Mouse (Mus musculus): Measurements from ENCODE around the gene Lrmda.

Lrmda gene

DNA sequence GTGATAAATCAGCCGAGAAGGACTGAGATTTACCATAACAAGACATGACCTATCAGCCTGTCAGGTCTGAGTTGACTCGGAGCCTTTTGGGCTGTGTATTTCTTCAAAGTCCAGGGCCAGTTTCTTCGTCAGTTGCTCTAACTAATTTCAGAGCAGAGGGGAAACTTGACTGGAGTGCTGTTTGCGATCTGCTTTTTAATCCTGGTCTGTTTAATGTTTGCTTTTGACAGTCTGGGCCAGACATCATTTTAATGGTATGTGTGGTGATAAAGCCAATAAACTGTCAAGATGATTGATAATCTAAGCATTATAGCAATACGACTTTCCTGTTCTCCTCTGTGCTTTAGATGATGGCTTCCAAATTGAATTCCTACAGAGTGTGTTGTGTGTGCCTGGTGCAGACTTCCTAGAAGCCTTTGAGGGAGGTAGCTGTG lies 71.3 kb downstream of the Lrmda start:
- no peak for ATAC-seq (ENCODE audit: low TSS enrichment)

DNA sequence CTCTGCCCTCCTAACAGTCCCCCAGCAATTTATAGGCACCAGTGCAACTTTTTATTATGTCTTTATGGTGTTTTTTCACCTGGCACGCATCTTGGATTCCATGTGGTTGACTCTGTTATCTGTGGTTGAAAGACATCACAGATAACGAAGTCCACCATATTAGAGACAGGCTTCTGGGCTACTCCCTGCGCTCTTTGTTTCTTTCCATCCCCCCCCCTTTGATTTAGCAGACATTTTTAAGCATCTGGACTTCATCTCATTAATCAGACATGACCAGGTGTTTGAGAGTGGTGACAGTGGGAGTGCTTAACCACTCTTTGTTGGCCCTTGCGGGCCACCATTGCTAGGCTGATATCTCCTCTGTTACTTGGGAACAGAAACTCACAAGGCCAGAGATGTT lies 71.8 kb downstream of the Lrmda start:
- ATAC-seq (ENCODE audit: low TSS enrichment), result no peak

DNA sequence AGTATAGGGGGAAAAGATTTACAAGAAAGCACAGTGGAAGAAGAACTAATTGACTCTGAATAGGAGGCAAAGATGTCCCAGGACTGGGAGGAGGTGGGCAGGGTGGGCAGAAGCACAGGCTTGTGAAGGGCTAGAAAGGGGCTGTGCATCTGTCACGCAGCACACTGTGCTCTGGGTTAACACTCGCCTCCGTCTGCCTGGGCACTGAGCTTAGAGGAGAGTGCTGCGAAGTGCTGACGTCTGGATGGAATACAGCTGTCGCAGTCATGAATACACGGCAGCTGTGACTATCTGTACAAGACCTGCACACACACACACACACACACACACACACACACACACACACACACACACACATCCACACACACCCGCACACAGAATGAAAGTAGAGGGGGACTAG lies 73.6 kb downstream of the Lrmda start:
- ATAC-seq (ENCODE audit: low TSS enrichment), result no peak

DNA sequence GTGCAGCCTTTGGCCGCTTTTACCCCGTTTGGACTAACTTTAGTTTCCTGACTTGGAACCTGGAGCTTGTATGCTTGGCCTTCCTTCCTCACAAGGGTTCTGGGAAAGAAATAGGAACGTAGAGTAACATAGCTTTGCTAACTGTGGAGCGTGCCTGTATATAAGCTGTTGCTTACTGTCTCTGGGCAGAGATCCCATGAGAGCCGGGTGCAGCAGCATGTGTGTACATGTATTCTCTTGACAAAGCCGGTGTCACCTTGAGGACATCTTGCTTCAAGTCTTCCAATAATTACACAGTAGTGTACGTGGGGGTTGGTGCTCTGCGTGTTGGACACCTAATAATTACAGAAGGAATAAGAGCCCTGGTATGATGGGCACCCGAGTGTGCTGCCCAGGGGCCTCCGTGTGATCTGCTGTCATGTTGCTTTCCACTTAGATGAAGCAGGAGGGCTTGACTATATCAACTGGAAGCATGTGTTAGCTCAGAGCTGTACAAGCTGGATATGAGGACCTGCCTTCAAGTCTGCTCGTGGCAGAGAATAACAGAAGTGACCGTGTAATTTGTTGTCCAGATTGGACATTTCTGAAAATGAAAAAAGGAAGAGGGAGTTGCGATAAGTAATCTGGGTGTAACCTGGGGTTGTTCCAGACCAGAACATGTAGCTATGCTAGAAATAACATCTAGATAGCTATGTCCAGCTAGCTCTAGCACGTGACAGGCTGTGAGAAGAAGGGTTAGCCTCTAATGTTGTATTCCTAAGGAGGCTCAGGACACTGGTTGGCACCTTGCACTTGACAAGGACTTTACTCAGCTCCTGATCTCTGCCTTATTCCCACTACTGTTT lies 82.7 kb downstream of the Lrmda start:
- no peak for ATAC-seq (ENCODE audit: low TSS enrichment)

DNA sequence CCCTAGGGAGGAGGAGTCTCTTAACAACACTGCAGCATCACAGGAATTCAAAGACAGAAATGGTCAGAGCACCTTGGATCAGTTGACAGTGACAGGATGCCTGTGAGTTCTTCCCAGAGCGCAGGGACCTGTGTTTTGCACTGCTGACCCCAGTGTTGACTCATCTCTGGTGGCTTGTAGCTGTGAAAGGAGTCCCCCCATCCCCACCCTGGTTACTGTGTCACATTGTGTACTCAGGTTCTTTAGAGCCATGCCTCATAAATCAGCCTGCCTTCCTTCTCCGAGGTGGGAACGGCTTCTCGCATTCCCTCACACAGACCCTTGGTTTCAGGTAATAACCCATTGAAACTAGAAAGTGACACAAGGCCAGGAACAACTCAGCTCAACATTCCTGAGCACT lies 86.3 kb downstream of the Lrmda start:
- no peak for ATAC-seq (ENCODE audit: low TSS enrichment)

DNA sequence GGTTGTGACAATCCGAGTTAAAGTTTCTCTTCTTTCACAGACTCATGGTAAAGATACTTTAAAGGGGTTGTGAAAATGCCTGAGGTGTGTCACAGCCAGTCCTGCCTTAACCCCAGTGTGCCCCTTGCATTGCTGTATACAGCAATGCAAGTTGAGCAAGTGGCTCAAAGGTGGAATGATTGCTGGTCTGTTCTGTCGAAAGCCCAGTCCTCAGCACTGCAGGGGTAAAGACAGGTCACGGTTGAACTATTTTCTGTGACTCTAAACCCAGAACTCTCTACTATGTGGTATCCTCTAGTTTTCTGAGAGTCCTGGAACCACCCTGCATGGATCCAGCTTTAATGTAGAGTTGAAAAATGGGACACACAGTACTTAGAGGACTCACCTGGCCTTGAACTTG lies 87.3 kb downstream of the Lrmda start:
- ATAC-seq (ENCODE audit: low TSS enrichment), result no peak

DNA sequence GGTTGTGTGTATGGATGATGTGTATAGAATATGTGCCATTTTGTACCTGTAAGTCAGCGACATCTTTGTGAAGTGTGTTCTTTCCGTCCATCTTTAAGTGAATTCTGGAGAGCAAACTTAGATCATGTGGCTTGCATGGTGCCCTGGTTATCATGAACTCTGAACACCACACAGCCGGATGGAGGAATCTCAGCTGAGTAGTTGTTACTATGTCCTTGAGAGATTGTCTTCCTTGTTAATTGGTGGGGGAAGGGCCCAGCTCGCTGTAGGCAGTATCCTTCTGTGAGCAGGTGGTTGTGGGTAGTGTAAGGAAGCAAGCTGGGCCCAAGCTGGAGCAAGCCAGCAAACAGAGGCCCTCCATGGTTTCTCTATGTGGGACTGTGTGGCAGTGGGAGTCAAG lies 89.9 kb downstream of the Lrmda start:
- no peak for ATAC-seq (ENCODE audit: low TSS enrichment)

DNA sequence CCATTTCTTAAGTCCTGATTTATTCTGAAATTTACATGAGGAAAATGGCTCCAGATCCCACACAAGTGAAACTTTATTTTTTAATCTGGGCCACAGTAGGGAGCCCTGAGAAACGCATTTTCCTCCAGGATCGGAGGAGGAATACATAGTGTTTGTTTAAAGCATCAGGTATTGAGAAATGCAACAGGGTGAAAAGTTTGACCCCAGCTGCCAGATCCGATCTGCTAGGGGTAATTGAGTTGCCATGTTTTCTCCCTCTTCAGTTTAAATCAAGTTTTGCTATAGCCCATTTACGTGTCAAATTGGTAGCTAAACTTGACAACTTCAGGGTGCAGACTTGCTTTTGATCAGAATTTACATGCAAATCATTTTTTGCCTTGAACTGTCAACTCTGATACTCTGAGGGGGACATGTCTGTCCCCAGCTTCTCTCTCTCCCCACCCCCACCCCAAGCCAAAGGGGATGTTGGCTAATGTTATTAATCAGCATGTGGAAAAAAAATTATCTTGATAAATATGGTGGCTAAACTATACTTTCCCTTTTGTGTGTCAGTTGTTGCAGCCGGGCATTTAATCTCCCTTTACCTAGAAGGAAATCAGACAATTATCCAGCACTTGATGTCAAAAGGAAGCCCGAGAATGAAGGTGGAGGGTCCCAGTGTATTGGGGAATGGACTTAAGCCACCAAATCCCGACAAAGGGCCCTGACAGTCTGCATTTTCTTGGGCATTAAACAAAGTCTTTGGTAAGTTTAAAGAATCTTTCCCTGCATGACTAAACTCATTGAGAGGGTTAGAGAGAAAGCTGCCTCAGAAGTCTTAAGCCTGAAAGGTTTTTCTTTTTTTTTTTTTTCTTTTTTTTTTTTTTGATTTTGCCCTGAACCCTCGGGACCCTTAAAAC lies 94.2 kb downstream of the Lrmda start:
- ATAC-seq (ENCODE audit: low TSS enrichment), result no peak

DNA sequence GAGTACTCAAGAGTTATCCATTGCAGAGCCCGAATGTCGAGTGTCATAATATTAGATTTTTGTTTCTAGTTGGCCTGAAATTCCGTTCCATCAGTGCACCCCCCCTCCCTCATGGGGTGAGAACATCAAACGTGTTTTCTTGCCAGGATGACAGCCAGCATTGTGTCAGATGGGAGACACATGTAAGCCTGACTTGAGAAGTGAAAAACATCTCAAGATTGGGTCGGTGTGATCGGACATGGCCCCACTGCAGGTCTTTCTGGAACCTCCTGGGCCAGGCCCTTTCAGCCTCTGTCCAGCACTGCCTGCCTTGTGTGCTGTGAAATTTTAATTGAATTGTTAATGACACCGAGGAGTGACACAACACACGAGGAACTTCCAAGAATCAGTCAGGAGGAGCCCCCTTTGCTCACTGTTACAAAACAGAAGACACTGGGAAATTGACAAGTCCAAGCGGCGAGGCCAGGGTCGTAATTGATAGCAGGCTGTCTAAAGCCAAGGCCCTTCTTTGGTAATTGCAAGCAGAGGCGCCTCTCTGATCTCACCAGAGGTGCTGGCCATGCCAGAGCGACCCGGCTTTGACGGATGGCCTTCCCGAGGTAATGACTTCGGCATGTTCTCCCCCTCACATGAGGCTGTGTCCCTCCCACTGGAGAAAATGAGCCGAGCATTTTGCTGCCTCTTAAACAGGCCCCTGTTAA lies 95.3 kb downstream of the Lrmda start:
- ATAC-seq (ENCODE audit: low TSS enrichment), result no peak

DNA sequence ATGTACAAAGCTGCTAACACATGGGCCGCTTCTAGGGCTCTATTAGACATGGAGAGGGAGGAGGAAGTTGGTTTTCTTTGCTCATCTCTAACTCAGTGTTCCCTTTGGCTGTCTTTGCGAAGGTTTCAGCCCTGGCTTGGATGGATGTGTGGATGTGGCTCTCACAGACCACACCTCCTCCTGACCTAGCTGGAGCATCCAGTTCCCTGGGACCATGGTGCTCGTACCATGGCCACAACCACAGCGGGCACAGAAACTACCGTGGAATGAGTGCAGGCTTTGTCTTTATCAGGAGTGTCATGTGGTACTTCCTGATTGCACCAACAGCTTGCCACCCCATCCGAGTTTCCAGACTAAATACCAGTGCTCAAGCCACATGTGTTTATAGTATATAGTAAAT lies 98.6 kb downstream of the Lrmda start:
- no peak for ATAC-seq (ENCODE audit: low TSS enrichment)

DNA sequence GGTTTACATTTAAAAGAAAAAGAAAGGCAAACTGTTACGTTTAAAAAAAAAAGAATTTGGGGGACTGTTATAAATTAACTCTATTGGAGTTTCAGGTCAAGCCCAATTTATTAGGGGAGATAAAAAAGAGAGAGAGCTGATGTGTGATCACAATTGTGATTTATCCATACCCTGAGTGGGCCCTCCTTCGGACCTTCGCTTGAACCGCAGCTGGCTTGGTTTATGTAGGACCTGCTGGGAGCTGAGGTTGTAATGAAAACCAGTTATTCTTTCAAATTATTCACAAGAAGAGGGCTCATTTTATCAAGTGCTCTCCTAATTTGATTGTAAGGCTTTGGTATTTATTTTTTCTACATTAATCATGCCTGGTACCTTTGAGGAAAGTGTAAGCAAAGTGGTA lies 99.0 kb downstream of the Lrmda start:
- no peak for ATAC-seq (ENCODE audit: low TSS enrichment)

DNA sequence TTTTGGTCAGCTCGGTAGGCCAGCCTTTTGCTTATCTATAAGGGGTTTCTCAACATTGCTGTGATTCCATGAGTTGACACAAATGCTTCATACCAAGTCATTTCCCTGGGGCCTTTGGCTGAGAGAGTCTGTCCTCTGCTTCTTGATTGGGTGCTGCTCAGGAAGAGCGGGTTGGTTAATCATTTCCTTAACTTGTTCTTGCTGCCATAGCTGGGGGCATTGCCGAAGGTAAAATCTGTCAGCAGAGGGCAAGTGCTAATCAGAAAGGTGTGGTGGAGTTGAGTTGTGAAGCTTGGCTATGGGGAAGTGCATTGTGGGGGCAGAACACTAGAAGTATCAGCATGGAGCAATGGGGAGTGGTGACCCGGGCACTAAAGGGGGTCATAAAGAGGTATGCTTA lies 106.8 kb downstream of the Lrmda start:
- ATAC-seq (ENCODE audit: low TSS enrichment), result no peak

DNA sequence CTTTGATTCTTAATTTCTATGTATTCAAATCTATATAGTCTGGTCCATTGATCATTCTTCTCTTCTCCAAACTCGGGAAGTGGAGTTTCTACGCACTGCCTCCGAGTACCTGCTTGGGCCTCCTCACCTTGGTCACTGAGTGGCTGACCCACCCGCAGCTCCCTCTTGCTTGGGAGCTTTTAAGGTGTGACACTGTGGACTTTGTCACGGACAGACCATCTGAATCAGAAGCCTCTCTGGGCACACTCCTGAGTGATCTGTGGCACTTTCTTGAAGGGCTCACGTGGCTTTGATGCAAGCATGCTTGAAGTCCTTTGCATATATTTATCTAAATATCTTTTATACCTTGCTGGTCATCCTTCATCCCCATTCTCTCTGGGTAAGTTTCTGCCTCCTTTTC lies 107.3 kb downstream of the Lrmda start:
- no peak for ATAC-seq (ENCODE audit: low TSS enrichment)

DNA sequence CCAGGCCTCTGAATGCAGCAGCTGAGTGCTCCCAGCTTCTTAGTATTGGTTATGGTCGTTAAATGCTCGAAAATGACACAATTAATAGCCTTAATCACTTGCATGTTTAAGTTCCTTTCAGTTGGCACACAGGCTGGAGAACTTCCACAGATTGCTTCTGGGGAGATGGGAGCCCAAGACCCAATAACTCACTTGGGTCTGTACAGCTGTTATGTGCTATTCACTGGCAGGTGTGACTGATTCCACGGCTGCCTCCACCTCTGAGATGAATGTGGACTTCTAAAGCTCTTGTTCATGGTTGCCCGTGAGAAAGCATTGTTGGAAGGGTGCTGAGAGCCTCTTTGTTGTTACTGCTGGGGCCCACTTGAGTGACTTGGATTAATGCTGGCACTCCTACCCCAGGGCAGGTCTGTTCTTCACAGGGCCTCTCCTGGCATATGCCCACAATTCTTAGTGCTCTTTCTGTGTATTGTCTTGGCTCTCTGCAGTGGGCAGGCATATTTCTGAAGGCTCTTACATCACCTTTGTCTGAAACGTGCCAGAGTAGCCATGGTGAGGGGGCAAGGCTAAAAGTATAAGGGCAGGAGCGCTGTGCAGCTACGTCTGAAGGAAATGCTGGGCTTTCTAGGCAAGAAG lies 111.6 kb downstream of the Lrmda start:
- ATAC-seq (ENCODE audit: low TSS enrichment), result no peak

DNA sequence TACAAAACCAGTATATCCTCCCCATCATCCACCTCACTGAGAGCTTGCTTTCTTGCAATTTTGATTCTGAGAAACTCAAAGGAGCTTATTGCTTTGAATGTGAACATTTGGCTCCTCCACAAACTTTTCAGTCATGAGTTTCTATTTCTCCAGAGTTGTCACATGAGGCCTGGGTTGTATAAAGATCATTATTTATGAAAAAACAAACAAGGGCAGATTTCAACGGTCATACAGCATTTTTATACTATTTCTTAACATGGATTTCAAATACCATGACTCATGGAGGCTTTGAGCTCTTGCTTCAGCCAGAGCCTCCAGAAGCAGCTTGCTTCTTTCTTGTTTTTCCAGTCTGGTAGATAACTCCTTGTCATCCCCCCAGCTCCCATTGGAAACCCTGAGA lies 119.8 kb downstream of the Lrmda start:
- ATAC-seq (ENCODE audit: low TSS enrichment), result no peak

DNA sequence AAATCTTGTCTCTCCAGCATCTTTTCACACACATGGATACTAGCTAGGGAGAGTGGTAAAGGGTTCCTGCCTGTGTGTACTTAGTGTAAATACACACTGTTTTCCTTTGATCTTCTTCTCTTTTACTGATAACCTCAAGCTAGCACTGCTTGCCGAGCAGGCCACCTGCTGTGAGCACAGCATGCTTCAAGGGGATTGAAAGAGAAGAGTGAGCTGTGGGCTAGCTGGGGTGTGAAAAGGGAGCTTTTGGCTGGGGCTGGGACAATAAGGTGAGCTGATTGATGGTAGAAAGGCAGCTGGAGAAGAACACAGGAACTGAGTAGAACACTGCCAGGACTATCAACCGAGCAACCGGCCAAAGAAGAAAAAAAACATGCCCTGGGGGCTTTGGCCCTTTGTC lies 124.5 kb downstream of the Lrmda start:
- no peak for ATAC-seq (ENCODE audit: low TSS enrichment)

DNA sequence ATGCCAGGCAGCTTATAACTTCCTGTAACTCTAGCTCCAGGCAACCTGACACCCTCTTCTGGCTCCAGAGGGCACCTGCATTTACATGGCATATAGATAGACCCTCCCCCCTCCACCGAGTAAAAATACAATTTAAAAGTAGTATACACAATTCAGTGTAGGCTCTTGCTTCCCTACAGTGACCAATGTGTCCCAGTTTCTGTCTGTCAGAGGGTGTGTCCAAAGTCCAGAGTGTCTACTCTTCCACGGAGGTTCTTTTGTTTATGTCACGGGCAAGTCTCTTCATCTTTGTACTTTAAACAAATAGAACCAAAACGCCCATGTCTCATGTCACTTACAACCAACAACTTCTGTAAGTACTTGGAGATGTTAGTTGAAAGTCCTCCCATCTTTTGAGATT lies 126.4 kb downstream of the Lrmda start:
- ATAC-seq (ENCODE audit: low TSS enrichment), result no peak

DNA sequence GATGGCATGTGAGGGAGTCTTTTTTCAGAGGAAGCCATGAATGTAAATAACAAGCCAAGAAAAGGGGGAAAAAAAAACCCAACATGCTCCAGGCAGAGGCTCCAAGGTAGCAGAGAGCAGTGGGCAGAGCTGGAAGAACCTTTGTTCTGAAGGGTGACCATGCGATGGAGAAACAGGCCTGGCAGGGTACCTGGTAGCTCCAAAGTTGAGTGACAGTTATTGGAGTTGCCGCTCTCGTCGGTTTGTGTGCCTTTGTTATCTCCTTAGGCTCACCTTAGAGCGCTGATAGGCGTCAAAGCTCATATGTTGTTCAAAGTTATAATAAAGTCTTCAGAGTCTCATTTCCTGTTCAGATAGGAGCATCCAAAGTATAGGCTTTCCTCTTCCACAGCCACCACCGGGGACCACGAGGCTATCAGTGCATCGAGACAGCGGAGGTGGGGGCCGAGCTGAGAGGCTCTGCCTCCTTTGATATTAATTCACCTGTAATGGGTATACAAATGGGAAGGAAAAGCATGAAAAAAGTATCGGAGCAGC lies 127.1 kb downstream of the Lrmda start:
- no peak for ATAC-seq (ENCODE audit: low TSS enrichment)

DNA sequence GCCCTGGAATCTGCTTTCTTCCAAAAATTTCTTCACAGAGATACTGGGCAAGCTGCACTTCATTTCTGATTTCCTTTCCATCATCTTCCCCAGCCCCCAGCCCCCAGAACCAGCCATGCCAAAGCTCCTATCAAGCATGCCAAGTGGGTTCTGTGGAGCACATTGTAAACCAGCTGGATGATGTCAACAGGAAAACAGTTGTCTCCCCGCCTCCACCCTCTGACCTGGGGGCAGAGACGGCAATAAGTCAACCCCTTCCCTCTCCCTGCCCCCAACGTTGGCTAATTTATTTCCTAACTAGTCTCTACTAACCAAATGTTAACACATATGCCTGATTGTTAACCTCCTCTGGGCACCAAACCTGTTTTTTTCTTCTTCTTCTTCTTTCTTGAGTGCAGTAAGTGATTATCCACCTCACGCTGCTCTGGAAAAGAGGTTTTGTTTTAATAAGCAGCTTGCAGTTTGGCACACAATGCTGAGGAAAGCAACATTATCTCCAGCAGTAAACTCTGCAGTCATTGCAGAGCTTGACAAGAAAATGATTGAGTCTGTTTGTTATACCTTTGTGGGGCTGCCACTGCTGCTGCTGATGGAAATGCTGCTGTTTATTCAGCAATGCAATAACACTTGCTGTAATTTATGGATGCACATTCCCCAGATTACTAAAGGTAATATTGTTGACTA lies 128.0 kb downstream of the Lrmda start:
- ATAC-seq (ENCODE audit: low TSS enrichment), result no peak

DNA sequence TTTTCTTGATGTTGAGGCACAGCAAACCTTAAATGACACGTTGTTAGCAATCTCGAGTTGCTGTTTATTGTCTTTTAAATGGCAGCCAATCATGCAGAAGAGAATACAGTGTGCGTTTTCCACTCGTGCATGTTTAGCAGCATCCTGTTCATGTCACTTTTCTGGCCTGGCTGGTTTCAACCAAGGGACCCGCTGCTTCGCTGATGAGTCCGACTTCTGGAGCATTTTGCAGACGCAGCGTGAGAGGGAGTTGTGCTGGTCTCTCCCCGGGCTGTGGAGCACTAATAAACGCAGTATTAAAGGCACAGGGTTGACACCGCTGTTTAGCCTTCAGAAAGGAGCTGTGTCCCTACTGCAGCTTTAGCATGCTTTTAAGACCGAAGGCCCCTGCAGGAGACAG lies 133.2 kb downstream of the Lrmda start:
- no peak for ATAC-seq (ENCODE audit: low TSS enrichment)

DNA sequence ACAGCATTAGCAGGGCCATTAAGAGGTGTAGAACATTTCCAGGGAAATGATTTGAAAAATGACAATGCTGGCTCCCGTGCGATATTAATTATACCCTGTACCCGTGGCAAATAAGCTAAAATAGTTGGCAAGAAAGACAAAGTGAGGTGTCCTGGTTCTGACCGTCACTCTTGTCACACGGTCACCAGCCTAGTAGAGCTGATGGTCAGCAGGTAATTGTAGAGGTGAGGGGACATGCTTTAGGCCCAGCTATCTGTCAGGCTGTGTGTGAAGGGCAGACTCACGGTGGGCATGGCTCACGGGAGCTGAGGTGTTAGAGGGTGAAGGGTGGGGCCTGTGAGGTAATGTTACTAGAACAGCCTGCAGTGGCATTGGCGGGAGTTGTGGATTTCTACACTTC lies 134.6 kb downstream of the Lrmda start:
- no peak for ATAC-seq (ENCODE audit: low TSS enrichment)

Data from frontal cortex, adult (tissue).